Mouse (Mus musculus): Measurements from ENCODE around the gene Adam22.
A peak's percentile ranks its signal among the peaks of the same experiment; 100 is the strongest.

Gene Adam22

GRCm38 (mm10) chr5:8146146-8146545 lies 221.8 kb downstream of the Adam22 start:
- DNase-seq, result no peak

GRCm38 (mm10) chr5:8145473-8145872 lies 222.5 kb downstream of the Adam22 start:
- no peak for DNase-seq

- no peak for DNase-seq
Observed at GRCm38 (mm10) chr5:8132546-8132945, 235.4 kb downstream of the Adam22 start.

- no peak for DNase-seq
Observed at GRCm38 (mm10) chr5:8131918-8132317, 236.0 kb downstream of the Adam22 start.

- no peak for DNase-seq
Observed at GRCm38 (mm10) chr5:8129750-8130149, 238.2 kb downstream of the Adam22 start.

- no peak for DNase-seq
Observed at GRCm38 (mm10) chr5:8120926-8121325, 247.0 kb downstream of the Adam22 start.

GRCm38 (mm10) chr5:8120087-8120486 lies 247.9 kb downstream of the Adam22 start:
- DNase-seq, result no peak

GRCm38 (mm10) chr5:8116561-8117168 lies 251.3 kb downstream of the Adam22 start:
- no peak for DNase-seq

GRCm38 (mm10) chr5:8112246-8112645 lies 255.7 kb downstream of the Adam22 start:
- no peak for DNase-seq

GRCm38 (mm10) chr5:8111691-8112090 lies 256.3 kb downstream of the Adam22 start:
- no peak for DNase-seq

- DNase-seq, result no peak
Observed at GRCm38 (mm10) chr5:8095689-8096088, 272.3 kb downstream of the Adam22 start.

- no peak for DNase-seq
Observed at GRCm38 (mm10) chr5:8094921-8095320, 273.0 kb downstream of the Adam22 start.

GRCm38 (mm10) chr5:8088147-8088546 lies 279.8 kb downstream of the Adam22 start:
- no peak for DNase-seq

GRCm38 (mm10) chr5:8085661-8086060 lies 282.3 kb downstream of the Adam22 start:
- no peak for DNase-seq

GRCm38 (mm10) chr5:8082800-8083509 lies 285.0 kb downstream of the Adam22 start:
- DNase-seq, result no peak

- no peak for DNase-seq
Observed at GRCm38 (mm10) chr5:8077481-8077880, 290.5 kb downstream of the Adam22 start.

GRCm38 (mm10) chr5:8073901-8074561 lies 293.9 kb downstream of the Adam22 start:
- DNase-seq, result no peak

- DNase-seq, result no peak
Observed at GRCm38 (mm10) chr5:8073406-8073805, 294.6 kb downstream of the Adam22 start.

GRCm38 (mm10) chr5:8063207-8063606 lies 304.8 kb downstream of the Adam22 start:
- no peak for DNase-seq

GRCm38 (mm10) chr5:8062469-8062868 lies 305.5 kb downstream of the Adam22 start:
- no peak for DNase-seq

GRCm38 (mm10) chr5:8058056-8058455 lies 309.9 kb downstream of the Adam22 start:
- no peak for DNase-seq

GRCm38 (mm10) chr5:8057018-8057323 lies 311.0 kb downstream of the Adam22 start:
- DNase-seq, result no peak

GRCm38 (mm10) chr5:8056141-8057017 lies 311.6 kb downstream of the Adam22 start:
- peak; percentile 91 to 93 for DNase-seq
